Mouse (Mus musculus): ENCODE results near the gene Pim1. TPM values are rescaled to one million over a fixed set of nuclear protein-coding genes. Genes with fewer than 3 reads are reported as not detected.

Gene Pim1
- polyA plus RNA-seq, 1 experiment, result 3.5 TPM

GRCm38 (mm10) chr17:29464068-29464467, 26.5 kb upstream of the Pim1 start:
- TF ChIP-seq POLR2A (IDR thresholded peaks at IDR 0.05; ENCODE audit: extremely low read depth, insufficient read depth, low read length) (no peak), CTCF (IDR thresholded peaks at IDR 0.05; ENCODE audit: extremely low read depth, insufficient read depth, low read length) (no peak)
- no peaks in the 10 kb centered on the region for H3K4me1 ChIP-seq (ENCODE audit: control insufficient read depth, insufficient read depth, low read length)
- no peak overlapping the region for H3K4me3 ChIP-seq (ENCODE audit: insufficient read depth, low read length)
- no peak overlapping the region for H3K27ac ChIP-seq (ENCODE audit: insufficient read depth, low read length)

GRCm38 (mm10) chr17:29464519-29465140, 25.9 kb upstream of the Pim1 start:
- TF ChIP-seq CTCF (IDR thresholded peaks at IDR 0.05; ENCODE audit: extremely low read depth, insufficient read depth, low read length), result no peak
- Histone ChIP-seq H3K4me3 (ENCODE audit: insufficient read depth, low read length) (no peak overlapping the region), H3K4me1 (ENCODE audit: control insufficient read depth, insufficient read depth, low read length) (no peaks in the 10 kb centered on the region), H3K27ac (ENCODE audit: insufficient read depth, low read length) (no peak overlapping the region)

DNA sequence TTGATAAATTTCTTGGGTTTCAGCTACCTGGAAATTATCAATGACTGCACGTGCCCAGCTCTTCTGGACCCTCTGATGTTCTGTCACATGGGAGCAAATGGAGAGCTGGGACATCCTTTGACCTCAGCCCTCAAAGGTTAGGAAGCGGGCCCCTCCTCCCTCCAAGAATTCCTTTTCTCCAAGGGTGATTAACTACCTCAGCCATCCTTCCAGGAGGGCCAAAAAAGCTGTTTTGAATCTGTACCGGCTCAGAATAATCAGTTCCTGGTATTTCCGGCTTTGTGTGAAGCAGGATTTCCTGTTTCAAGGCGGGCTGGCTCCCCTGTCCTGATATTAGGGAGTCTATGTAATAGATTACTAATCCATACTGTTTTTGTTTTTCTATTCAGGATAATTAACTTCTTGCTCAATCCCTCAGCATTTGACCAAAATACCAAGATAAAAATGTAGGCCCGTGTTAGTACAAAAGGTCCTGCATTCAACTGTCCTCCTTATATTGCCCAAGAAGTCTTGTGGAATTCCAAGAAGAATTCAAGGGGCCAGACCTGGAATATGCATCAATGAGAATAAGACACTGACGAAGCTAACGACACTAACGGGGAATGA, 25.0 kb upstream of the Pim1 start:
- no peak overlapping the region for H3K27ac ChIP-seq (ENCODE audit: insufficient read depth, low read length)
- H3K4me1 ChIP-seq (ENCODE audit: control insufficient read depth, insufficient read depth, low read length), result no peaks in the 10 kb centered on the region
- TF ChIP-seq POLR2A (IDR thresholded peaks at IDR 0.05; ENCODE audit: extremely low read depth, insufficient read depth, low read length), result no peak
- no peak for TF ChIP-seq CTCF (IDR thresholded peaks at IDR 0.05; ENCODE audit: extremely low read depth, insufficient read depth, low read length)
- no peak overlapping the region for H3K4me3 ChIP-seq (ENCODE audit: insufficient read depth, low read length)

- Histone ChIP-seq H3K27ac (ENCODE audit: insufficient read depth, low read length) (no peak overlapping the region), H3K4me1 (ENCODE audit: control insufficient read depth, insufficient read depth, low read length) (no peaks in the 10 kb centered on the region), H3K4me3 (ENCODE audit: insufficient read depth, low read length) (peak overlapping the region; percentile 28; the same call in 1 of the 2 replicates)
- TF ChIP-seq POLR2A (IDR thresholded peaks at IDR 0.05; ENCODE audit: extremely low read depth, insufficient read depth, low read length) (no peak), CTCF (IDR thresholded peaks at IDR 0.05; ENCODE audit: extremely low read depth, insufficient read depth, low read length) (no peak)
Measured at GRCm38 (mm10) chr17:29467030-29467429, 23.5 kb upstream of the Pim1 start.

DNA sequence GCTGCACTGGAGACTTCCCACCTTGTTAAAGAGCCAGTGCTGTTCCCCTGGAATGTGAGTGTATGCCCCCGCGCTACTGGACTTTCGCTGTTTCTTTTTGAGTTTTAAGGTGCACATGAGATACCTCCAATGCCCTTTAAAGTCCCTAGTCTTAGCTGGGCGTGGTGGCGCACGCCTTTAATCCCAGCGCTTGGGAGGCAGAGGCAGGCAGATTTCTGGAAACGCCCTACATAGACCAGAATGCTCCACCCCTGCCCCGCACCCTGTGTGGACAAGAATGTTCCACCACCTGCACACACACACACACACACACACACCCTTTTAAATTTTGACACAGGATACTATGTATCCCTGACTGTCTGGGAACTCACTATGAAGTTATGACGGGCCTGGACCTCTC, 17.1 kb upstream of the Pim1 start:
- H3K27ac ChIP-seq (ENCODE audit: insufficient read depth, low read length), result no peak overlapping the region
- H3K4me3 ChIP-seq (ENCODE audit: insufficient read depth, low read length), result no peak overlapping the region
- H3K4me1 ChIP-seq (ENCODE audit: control insufficient read depth, insufficient read depth, low read length), result no peaks in the 10 kb centered on the region
- TF ChIP-seq POLR2A (IDR thresholded peaks at IDR 0.05; ENCODE audit: extremely low read depth, insufficient read depth, low read length) (no peak), CTCF (IDR thresholded peaks at IDR 0.05; ENCODE audit: extremely low read depth, insufficient read depth, low read length) (no peak)

DNA sequence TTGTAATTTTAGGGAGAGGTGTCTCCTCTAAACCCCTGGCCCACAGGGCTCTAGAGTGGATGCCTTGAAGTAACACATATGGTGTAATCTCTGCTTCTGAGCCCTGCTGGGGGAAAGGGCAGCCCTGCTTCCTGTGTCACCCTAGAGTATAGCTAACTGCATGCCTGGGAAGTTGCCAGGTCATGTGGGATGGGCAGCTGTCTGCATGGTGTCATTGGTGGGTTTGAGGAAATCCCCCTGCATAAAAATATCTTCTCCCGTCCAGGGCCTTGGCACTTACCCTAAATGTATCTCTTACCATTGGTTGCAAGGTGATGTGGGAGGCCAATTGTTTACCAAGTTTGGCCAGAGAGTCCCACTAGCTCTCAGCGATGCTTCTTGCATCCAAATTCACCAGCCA, 16.5 kb upstream of the Pim1 start:
- H3K4me1 ChIP-seq (ENCODE audit: control insufficient read depth, insufficient read depth, low read length), result no peaks in the 10 kb centered on the region
- no peak for TF ChIP-seq CTCF (IDR thresholded peaks at IDR 0.05; ENCODE audit: extremely low read depth, insufficient read depth, low read length)
- no peak for TF ChIP-seq POLR2A (IDR thresholded peaks at IDR 0.05; ENCODE audit: extremely low read depth, insufficient read depth, low read length)
- H3K27ac ChIP-seq (ENCODE audit: insufficient read depth, low read length), result no peak overlapping the region
- no peak overlapping the region for H3K4me3 ChIP-seq (ENCODE audit: insufficient read depth, low read length)

DNA sequence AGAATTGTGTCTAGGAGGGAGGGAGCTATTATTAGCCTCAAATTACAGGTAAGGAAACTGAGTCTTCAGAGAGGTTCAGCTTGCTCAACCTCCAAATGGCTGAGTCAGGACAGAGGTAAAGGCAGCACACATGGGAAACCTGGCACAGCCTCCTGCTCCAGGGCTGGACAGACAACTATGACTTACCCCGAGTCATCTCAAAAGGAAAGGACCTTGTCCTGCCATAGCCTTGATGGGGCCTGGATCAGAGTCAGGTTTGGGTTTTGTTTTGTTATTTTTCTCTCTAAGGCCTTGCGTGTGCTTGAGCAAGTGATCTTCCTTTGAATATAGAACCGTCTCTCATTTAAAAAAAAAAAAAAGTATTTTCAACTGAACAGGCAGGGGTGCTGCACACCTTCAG, 15.4 kb upstream of the Pim1 start:
- no peak overlapping the region for H3K4me3 ChIP-seq (ENCODE audit: insufficient read depth, low read length)
- H3K27ac ChIP-seq (ENCODE audit: insufficient read depth, low read length), result no peak overlapping the region
- no peak for TF ChIP-seq POLR2A (IDR thresholded peaks at IDR 0.05; ENCODE audit: extremely low read depth, insufficient read depth, low read length)
- no peak for TF ChIP-seq CTCF (IDR thresholded peaks at IDR 0.05; ENCODE audit: extremely low read depth, insufficient read depth, low read length)
- H3K4me1 ChIP-seq (ENCODE audit: control insufficient read depth, insufficient read depth, low read length), result no peaks in the 10 kb centered on the region

- Histone ChIP-seq H3K27ac (ENCODE audit: insufficient read depth, low read length) (no peak overlapping the region), H3K4me1 (ENCODE audit: control insufficient read depth, insufficient read depth, low read length) (no peaks in the 10 kb centered on the region), H3K4me3 (ENCODE audit: insufficient read depth, low read length) (no peak overlapping the region)
- TF ChIP-seq POLR2A (IDR thresholded peaks at IDR 0.05; ENCODE audit: extremely low read depth, insufficient read depth, low read length) (no peak), CTCF (IDR thresholded peaks at IDR 0.05; ENCODE audit: extremely low read depth, insufficient read depth, low read length) (no peak)
Measured at GRCm38 (mm10) chr17:29476461-29476860, 14.1 kb upstream of the Pim1 start.

DNA sequence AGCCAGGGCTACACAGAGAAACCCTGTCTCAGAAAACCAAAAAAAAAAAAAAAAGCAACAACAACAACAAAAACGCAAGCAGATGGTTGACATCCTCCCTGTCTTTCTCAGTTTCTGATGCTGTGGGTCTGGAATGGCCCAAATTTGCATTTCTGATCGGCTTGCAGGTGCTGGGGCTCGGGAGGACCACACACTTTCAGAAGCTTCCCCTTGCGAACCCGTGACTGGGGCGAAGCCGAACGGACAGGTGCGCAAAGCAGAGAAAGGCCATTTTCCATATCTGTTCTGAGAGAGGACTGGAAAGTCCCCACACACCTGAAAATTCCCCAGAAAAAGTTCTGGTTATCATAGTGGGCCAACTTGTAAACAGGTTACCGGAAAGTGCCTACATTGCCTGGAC, 13.2 kb upstream of the Pim1 start:
- Histone ChIP-seq H3K4me3 (ENCODE audit: insufficient read depth, low read length) (no peak overlapping the region), H3K27ac (ENCODE audit: insufficient read depth, low read length) (no peak overlapping the region), H3K4me1 (ENCODE audit: control insufficient read depth, insufficient read depth, low read length) (no peaks in the 10 kb centered on the region)
- TF ChIP-seq CTCF (IDR thresholded peaks at IDR 0.05; ENCODE audit: extremely low read depth, insufficient read depth, low read length) (no peak), POLR2A (IDR thresholded peaks at IDR 0.05; ENCODE audit: extremely low read depth, insufficient read depth, low read length) (no peak)

GRCm38 (mm10) chr17:29478271-29478670, 12.3 kb upstream of the Pim1 start:
- Histone ChIP-seq H3K4me1 (ENCODE audit: control insufficient read depth, insufficient read depth, low read length) (no peaks in the 10 kb centered on the region), H3K27ac (ENCODE audit: insufficient read depth, low read length) (no peak overlapping the region), H3K4me3 (ENCODE audit: insufficient read depth, low read length) (no peak overlapping the region)
- TF ChIP-seq POLR2A (IDR thresholded peaks at IDR 0.05; ENCODE audit: extremely low read depth, insufficient read depth, low read length), result no peak
- TF ChIP-seq CTCF (IDR thresholded peaks at IDR 0.05; ENCODE audit: extremely low read depth, insufficient read depth, low read length), result no peak

Data from cortical plate, adult 2 months (tissue).